Mouse (Mus musculus): ENCODE measurements around the gene Cables2. TPM values are rescaled to one million over a fixed set of nuclear protein-coding genes. Genes with fewer than 3 reads are reported as not detected.

Gene Cables2
- total RNA-seq (2015; ENCODE audit: low replicate concordance) (8.8 and 9.4 TPM in 2 replicates), total RNA-seq (2017; ENCODE audit: low replicate concordance) (7.6 and 9.2 TPM in 2 replicates)

DNA sequence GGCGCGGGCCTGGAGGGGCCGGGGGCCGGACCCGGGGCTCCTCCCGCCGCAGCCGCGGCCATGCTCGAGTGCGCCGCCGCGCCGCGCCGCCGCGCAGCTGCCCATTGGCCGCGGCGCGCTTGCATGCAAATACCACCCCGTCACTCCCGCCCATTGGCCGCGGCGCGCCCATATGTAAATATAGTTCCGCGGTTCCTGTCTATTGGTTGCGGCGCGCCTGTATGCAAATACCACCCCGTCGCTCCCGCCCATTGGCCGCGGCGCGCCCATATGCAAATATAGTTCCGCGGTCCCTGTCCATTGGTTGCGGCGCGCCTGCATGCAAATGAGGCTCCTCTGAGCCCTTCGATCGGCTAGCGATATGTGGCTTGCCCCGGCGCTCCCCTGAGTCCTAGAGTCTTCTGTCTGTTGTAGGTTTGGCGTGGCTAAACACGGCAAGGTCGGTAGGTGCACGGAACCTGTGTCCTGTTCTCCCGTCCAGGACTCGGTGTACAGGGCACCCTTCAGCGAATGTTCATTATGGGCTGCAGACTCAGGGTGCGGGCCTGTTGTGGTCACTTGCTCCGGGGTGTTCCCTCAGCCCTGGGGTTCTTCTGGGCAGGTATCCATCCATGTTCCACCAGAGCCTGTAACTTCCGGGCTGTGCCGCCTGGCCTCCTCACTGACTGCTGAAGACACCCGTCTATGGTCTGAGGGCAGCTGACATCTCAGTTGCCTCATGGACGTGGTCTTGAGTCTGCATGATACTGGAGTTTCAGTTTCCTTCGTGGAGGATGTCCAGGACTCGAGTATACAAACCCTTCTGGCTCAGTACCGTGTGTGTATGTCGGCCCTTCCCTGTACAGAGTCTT, at the start of gene Cables2:
Gene Cables2, minus strand, starts transcription at position 103 of the 851 bp plus-strand sequence.
- peak; percentile 89 for ATAC-seq (replicated peaks; ENCODE audit: low FRiP score, poor library complexity, severe bottlenecking)

- no peak for ATAC-seq (replicated peaks; ENCODE audit: low FRiP score, poor library complexity, severe bottlenecking)
These were observed 49.5 kb upstream of the Cables2 start for GRCm38 (mm10) chr2:180322674-180323355.

DNA sequence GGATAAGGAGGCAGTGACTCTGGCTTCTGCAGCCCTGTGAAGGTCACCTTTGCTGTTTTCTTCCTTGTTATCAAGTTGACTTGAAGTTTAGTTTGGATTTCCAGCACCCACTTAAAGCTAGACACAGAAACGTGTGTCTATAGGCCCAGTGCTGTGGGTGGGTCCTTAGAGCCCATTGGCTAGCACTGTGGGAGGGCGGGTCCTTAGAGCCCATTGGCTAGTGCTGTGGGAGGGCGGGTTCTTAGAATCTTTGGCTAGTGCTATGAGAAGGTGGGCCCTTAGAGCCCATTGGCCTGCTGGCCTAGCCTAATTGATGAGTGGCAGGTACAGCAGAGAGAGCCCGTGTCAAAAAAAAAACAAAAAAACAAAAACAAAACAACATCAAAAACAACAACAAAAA, 46.9 kb upstream of the Cables2 start:
- no peak for ATAC-seq (replicated peaks; ENCODE audit: low FRiP score, poor library complexity, severe bottlenecking)

DNA sequence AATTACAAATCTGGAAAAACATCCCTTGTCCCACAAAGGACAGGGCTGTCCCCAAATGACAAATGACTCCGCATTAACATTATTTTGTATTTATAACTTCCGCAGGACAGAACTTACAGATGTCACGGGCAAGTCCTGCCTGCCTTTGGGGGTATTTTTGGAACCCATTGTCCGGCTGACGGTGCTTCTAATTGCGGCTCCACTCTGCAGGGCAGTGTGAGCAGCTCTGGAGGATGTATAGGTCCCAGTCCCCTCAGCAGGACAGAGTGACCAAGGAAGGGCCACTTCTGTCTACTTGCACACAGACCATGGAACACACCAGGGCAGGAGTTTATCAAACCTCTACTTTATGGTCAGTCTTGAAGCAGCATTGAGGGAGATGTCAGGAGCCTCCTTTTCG, 44.3 kb upstream of the Cables2 start:
- no peak for ATAC-seq (replicated peaks; ENCODE audit: low FRiP score, poor library complexity, severe bottlenecking)

DNA sequence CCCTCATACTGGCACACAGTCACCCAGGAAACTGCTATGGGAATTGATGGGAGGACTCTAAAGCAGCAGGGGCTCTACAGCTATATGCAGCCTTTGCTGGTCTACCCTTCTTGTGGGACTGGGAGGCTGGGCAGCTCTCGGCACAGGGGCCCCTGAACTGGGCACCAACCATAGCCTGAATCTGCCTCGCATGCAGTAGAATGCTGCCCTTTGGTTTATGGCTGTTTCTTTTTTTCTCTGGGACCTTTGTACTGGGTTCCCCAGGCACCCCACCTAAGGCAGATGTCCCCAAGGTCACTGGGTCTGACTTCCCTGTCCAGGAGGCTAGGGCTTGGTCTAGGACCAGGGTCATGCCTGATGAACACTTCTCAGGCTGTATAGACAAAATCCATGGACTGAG, 41.0 kb upstream of the Cables2 start:
- no peak for ATAC-seq (replicated peaks; ENCODE audit: low FRiP score, poor library complexity, severe bottlenecking)

DNA sequence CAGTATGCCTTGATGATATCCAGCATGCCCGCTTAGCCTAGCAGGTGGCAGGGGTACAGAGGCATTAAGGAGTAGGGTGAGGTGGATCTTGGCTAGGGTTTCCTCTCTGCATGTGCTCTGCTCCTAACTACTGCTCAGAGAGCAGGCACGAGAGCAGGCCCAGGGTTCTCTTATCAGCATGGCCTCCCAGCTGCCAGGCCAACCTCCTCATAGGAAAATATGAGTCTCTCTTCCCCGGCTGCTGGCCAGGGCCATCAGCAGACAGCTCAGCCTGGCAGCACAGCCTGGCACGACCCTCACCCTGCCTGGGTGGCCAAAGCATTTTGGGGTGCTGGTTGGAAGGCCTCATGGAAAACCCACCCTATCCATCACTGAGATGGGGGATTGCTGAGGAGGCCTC, 37.9 kb upstream of the Cables2 start:
- ATAC-seq (replicated peaks; ENCODE audit: low FRiP score, poor library complexity, severe bottlenecking): no peak

GRCm38 (mm10) chr2:180307680-180308079, 34.4 kb upstream of the Cables2 start:
- no peak for ATAC-seq (replicated peaks; ENCODE audit: low FRiP score, poor library complexity, severe bottlenecking)

DNA sequence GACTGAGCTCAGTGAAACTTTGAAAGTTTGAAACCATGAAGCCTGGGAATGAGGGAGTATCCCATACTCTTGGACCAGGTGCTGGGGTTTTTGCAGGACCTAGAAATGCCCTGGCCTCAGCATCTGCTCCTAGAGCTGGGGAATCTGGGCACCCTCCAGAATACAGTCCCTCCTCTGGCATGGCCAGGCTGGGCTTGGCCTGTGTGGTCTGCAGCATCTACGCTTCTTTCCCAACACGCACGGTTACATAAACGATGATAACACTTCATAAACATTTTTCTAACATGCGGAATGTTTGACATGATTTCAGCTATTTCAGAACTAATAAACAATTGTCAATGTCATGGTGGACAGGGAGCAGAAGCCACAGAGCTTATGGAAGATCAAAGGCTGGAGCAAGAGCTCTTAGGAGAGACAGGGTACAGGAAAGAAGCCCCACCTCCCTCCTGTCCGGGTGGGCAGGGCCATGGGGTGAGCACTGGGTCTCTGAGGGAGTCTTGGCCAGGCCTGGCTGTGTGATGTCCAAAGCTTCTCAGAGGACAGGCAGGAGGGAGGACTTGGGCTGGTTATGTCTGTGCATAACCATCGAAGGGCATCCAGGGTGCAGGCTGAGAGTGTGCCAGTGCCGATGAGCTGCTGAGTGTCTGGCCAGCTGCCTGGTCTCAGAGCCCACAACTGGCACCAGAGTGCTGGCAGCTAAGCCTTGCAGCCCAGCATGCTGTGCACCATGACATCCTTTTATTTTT, 33.3 kb upstream of the Cables2 start:
- ATAC-seq (replicated peaks; ENCODE audit: low FRiP score, poor library complexity, severe bottlenecking): no peak

DNA sequence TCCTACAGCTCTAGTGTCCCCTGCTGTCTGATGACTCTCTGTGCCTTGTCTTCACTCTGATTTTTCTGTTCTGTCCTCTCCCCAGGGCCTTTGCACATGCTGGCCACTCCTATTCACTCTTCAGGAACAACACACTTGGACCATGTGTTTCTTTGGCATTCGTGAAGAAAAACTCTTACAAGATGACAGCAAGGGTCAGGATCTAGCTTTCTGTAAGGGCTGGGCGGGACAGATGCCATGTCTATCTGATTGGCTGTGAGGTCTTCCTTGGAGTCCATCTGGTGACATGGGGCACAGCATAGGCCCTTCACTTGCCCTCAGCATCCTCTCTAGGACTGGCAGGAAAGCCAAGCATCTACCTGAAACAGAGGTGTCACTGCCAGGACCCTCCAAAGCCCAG, 32.7 kb upstream of the Cables2 start:
- ATAC-seq (replicated peaks; ENCODE audit: low FRiP score, poor library complexity, severe bottlenecking): no peak

- no peak for ATAC-seq (replicated peaks; ENCODE audit: low FRiP score, poor library complexity, severe bottlenecking)
These were observed 32.2 kb upstream of the Cables2 start for GRCm38 (mm10) chr2:180305490-180305889.

- ATAC-seq (replicated peaks; ENCODE audit: low FRiP score, poor library complexity, severe bottlenecking): no peak
These were observed 31.3 kb upstream of the Cables2 start for GRCm38 (mm10) chr2:180304554-180304953.

DNA sequence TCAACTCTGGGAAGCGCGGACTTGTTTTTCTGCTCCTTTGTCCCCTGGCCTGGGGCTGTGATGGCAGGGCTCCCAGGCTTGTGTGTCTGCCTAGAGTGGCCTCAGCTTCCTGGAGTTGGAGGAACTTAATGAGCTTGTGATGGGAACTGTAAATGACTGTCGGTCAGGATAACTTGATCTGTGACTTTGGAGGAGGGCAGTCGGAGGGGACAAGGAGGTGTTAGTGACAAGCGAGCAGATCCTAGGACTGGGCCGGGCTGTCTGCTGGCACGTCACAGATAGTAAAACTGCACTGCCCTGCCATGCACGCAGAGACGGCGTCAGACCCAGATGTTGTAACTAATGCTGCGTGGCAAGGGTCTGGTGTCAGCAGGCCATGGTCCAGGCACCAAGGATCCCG, 30.2 kb upstream of the Cables2 start:
- ATAC-seq (replicated peaks; ENCODE audit: low FRiP score, poor library complexity, severe bottlenecking): no peak

DNA sequence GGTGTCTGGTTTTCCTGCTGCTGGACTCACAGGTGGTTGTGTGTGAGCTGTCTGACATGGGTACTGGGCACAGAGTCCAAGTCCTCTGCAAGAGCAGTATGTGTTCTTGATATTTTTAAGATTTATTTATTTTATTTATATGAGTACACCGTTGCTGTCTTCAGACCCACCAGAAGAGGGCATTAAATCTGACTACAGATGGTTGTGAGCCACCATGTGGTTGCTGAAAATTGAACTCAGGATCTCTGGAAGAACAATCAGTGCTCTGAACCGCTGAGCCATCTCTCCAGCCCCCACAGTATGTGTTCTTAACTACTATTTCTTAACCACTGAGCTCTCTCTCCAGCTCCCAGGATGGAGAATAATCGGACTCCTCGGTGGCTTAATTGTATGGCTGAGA, 28.9 kb upstream of the Cables2 start:
- no peak for ATAC-seq (replicated peaks; ENCODE audit: low FRiP score, poor library complexity, severe bottlenecking)

GRCm38 (mm10) chr2:180300771-180301170, 27.5 kb upstream of the Cables2 start:
- no peak for ATAC-seq (replicated peaks; ENCODE audit: low FRiP score, poor library complexity, severe bottlenecking)

DNA sequence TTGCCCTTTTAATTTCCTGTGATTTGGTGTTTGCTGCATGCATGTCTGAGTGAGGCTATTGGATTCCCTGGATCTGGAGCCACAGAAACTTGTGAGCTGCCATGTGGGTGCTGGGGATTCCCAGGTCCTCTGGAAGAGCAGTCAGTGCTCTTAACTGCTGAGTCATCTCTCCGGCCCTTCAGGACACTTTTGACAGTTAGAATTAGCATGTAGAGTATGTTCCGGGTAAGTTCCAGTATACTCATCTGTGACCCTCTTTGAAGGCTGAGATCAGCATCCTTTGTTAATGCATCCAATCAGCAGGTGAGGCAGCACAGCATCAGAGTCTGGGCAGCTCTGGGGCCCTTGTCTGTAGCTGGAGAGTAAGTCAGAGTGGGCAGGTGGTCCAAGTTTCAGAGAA, 27.0 kb upstream of the Cables2 start:
- no peak for ATAC-seq (replicated peaks; ENCODE audit: low FRiP score, poor library complexity, severe bottlenecking)

- ATAC-seq (replicated peaks; ENCODE audit: low FRiP score, poor library complexity, severe bottlenecking): no peak
These were observed 19.6 kb upstream of the Cables2 start for GRCm38 (mm10) chr2:180292906-180293305.

DNA sequence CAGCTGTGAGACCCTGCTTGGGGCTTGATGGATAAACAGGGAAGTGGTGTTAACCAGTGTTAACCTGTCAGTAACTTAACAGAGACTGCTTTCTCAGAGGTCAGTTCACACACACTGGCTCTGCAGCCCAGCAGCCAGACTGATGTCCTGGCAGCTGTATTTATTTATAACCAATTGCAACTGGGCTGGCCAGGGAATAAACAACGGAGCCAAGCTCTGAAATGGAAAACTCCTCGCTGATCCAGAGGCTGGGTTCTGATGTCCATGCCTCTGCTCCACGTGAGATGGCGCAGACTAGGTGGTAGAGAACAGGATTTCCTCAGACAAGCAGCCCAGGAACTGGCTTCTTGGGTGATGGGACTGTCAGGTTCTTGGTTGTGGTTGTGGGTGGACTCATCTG, 18.7 kb upstream of the Cables2 start:
- no peak for ATAC-seq (replicated peaks; ENCODE audit: low FRiP score, poor library complexity, severe bottlenecking)

DNA sequence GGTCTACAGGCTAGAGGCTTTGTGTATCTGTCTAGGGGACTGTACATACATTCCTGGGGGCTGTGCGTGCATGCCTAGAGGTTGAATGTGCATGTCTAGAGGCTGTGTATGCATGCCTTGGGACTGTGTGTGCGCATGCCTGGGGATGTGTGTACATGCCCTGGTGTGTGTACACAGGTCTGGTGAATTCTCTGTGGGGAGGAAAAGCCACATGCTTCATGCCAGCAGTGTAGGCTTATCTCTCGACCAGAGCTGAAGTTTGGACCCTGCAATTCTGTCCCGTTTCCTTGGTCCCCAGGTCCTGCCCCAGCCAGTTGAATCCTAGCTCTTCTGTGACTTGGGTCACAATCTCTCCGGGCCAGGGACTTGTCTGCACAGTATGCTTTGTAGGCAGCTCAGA, 18.3 kb upstream of the Cables2 start:
- ATAC-seq (replicated peaks; ENCODE audit: low FRiP score, poor library complexity, severe bottlenecking): no peak

DNA sequence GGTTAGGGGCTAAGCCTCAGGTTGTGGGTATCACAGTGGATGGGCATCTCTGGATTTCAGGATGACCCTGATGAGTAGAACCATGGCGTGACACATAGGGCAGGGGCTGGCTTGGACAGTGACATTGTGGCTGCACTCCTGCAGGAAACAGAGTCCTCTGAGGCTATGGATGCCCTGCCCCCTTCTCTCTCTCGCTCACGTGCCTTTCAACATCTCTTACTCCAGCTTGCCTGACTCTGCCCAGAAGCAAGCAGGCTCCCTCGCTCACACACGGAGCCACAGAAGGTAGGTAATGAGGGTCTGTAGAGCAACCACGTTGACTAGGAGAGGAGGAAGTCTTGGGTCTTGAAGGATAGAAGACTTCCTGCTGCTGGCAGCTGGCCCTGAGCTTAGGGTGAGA, 17.2 kb upstream of the Cables2 start:
- no peak for ATAC-seq (replicated peaks; ENCODE audit: low FRiP score, poor library complexity, severe bottlenecking)

- no peak for ATAC-seq (replicated peaks; ENCODE audit: low FRiP score, poor library complexity, severe bottlenecking)
These were observed 16.3 kb upstream of the Cables2 start, which contains the start of gene Rbbp8nl for GRCm38 (mm10) chr2:180289440-180290108. TSS of gene Rbbp8nl (minus strand) at chr2:180289879.

Measured in erythroid progenitor cell, adult 5-6 weeks (primary cell).